Mouse (Mus musculus) erythroblast, embryonic 14.5 days (primary cell): ENCODE measurements around the gene Wipf3.

Experiments
- GATA1 ChIP-seq: IDR thresholded peaks from 2 replicates; pipeline ENCODE4 v1.6.1; 2012; ENCODE audit warnings: low read length, inconsistent platforms, mixed read lengths
- TAL1 ChIP-seq: IDR thresholded peaks from 3 replicates; pipeline ENCODE4 v1.6.1; 2012; ENCODE audit warnings: low read length, inconsistent platforms, mixed read lengths

GRCm38 (mm10) chr6:54393886-54394285 is 35.5 kb upstream of the Wipf3 start:
- TF ChIP-seq GATA1: no peak
- TF ChIP-seq TAL1: no peak
